Mouse (Mus musculus): ENCODE measurements around the gene Aldh1l1.

- TF ChIP-seq CTCF (IDR thresholded peaks at IDR 0.05; ENCODE audit: low read depth, low read length) = no peak
- TF ChIP-seq GATA1 (IDR thresholded peaks at IDR 0.05; ENCODE audit: borderline replicate concordance, low read length) = no peak
- TF ChIP-seq TAL1 (conservative IDR thresholded peaks at IDR 0.05; ENCODE audit: low read depth, low read length) = no peak
- TF ChIP-seq GATA2 (IDR thresholded peaks at IDR 0.05; ENCODE audit: borderline replicate concordance, low read depth, low read length) = no peak
These were observed 137.2 kb downstream of the Aldh1l1 start for GRCm38 (mm10) chr6:90623456-90623836.

Data from G1E (cell line).